Mouse (Mus musculus): ENCODE measurements around the gene Gm11084.
"Not testable (repeated sequence)": the region's sequence is repeated elsewhere in the genome, so short reads cannot be mapped to it uniquely, and the experiment has no call there.

Gene Gm11084

GRCm38 (mm10) chr2:72995346-72996097 lies 9.0 kb upstream of the Gm11084 start:
- peak in 1 of 2 experiments; percentile 26 for DNase-seq (ENCODE audit: low spot score in 2 of 2)

- no peak for DNase-seq (ENCODE audit: low spot score in 2 of 2)
Measured at GRCm38 (mm10) chr2:72994165-72994564, 7.6 kb upstream of the Gm11084 start.

- no peak for DNase-seq (ENCODE audit: low spot score in 2 of 2)
Measured at GRCm38 (mm10) chr2:72992497-72992896, 6.0 kb upstream of the Gm11084 start.

GRCm38 (mm10) chr2:72988945-72989344 lies 2.4 kb upstream of the Gm11084 start:
- DNase-seq (ENCODE audit: low spot score in 2 of 2): not testable (repeated sequence)

GRCm38 (mm10) chr2:72985516-72985915 lies 1.0 kb downstream of the Gm11084 start:
- no peak for DNase-seq (ENCODE audit: low spot score in 2 of 2)

GRCm38 (mm10) chr2:72984806-72985205 lies 1.7 kb downstream of the Gm11084 start:
- DNase-seq (ENCODE audit: low spot score in 2 of 2): no peak

GRCm38 (mm10) chr2:72983211-72983610 lies 3.3 kb downstream of the Gm11084 start:
- DNase-seq (ENCODE audit: low spot score in 2 of 2): no peak

GRCm38 (mm10) chr2:72982110-72982785 lies 4.3 kb downstream of the Gm11084 start:
- no peak for DNase-seq (ENCODE audit: low spot score in 2 of 2)

- DNase-seq (ENCODE audit: low spot score in 2 of 2): no peak
Measured at GRCm38 (mm10) chr2:72981441-72982109, 4.9 kb downstream of the Gm11084 start.

- no peak for DNase-seq (ENCODE audit: low spot score in 2 of 2)
Measured at GRCm38 (mm10) chr2:72981075-72981420, 5.5 kb downstream of the Gm11084 start.

GRCm38 (mm10) chr2:72980337-72981074 lies 6.0 kb downstream of the Gm11084 start, which contains the start of gene Sp3:
Sp3 (minus strand) TSS chr2:72980446.
- DNase-seq (ENCODE audit: low spot score in 2 of 2): peak; percentile 94 to 95

GRCm38 (mm10) chr2:72979659-72980071 lies 6.9 kb downstream of the Gm11084 start:
- peak; percentile 64 to 81 for DNase-seq (ENCODE audit: low spot score in 2 of 2)

- peak; percentile 89 to 92 for DNase-seq (ENCODE audit: low spot score in 2 of 2)
Measured at GRCm38 (mm10) chr2:72978901-72979658, 7.4 kb downstream of the Gm11084 start.

GRCm38 (mm10) chr2:72978473-72978872 lies 8.0 kb downstream of the Gm11084 start:
- DNase-seq (ENCODE audit: low spot score in 2 of 2): peak; percentile 60 to 74

GRCm38 (mm10) chr2:72977272-72977671 lies 9.2 kb downstream of the Gm11084 start:
- DNase-seq (ENCODE audit: low spot score in 2 of 2): no peak

GRCm38 (mm10) chr2:72976036-72976435 lies 10.5 kb downstream of the Gm11084 start:
- DNase-seq (ENCODE audit: low spot score in 2 of 2): no peak

- DNase-seq (ENCODE audit: low spot score in 2 of 2): no peak
Measured at GRCm38 (mm10) chr2:72970831-72971230, 15.7 kb downstream of the Gm11084 start.

- no peak for DNase-seq (ENCODE audit: low spot score in 2 of 2)
Measured at GRCm38 (mm10) chr2:72970302-72970701, 16.2 kb downstream of the Gm11084 start.

- no peak for DNase-seq (ENCODE audit: low spot score in 2 of 2)
Measured at GRCm38 (mm10) chr2:72968536-72968935, 18.0 kb downstream of the Gm11084 start.

- no peak for DNase-seq (ENCODE audit: low spot score in 2 of 2)
Measured at GRCm38 (mm10) chr2:72965450-72965849, 21.1 kb downstream of the Gm11084 start.

- DNase-seq (ENCODE audit: low spot score in 2 of 2): no peak
Measured at GRCm38 (mm10) chr2:72956415-72956814, 30.1 kb downstream of the Gm11084 start.

Measured in natural killer cell, adult 2 months (primary cell).